Mouse (Mus musculus) stomach, embryonic 16.5 days (tissue): ENCODE data around the gene Fbrs. TPM values are rescaled to one million over a fixed set of nuclear protein-coding genes. Genes with fewer than 3 reads are reported as not detected.

ENCODE experiments used
- ATAC-seq: fragments of 200-750 bp; cut with Nextera tagmentation; 2 replicates; pipeline ENCODE4 v1.8.0; 2017; ENCODE audit warnings: moderate number of reproducible peaks, moderate TSS enrichment; ENCODE audit not compliant: insufficient read depth, low FRiP score
- H3K27ac ChIP-seq: fragments of 300-500 bp; sonication (generic); 2 replicates; pipeline ENCODE4 v1.5.1; 2014; ENCODE audit warnings: low read length
- H3K27me3 ChIP-seq: fragments of 300-500 bp; sonication (generic); 2 replicates; pipeline ENCODE4 v1.6.1; 2014; ENCODE audit warnings: low read length, control low read depth, mixed read lengths; ENCODE audit not compliant: control insufficient read depth, insufficient read depth
- H3K36me3 ChIP-seq: fragments of 300-500 bp; sonication (generic); 2 replicates; pipeline ENCODE4 v1.6.1; 2014; ENCODE audit warnings: low read length; ENCODE audit not compliant: control insufficient read depth, insufficient read depth
- H3K4me1 ChIP-seq: fragments of 300-500 bp; sonication (generic); 2 replicates; pipeline ENCODE4 v1.6.1; 2014; ENCODE audit warnings: low read length, control low read depth, mixed read lengths; ENCODE audit not compliant: control insufficient read depth, insufficient read depth
- H3K4me2 ChIP-seq: fragments of 300-500 bp; sonication (generic); 2 replicates; pipeline ENCODE4 v1.6.1; 2014; ENCODE audit warnings: low read depth, low read length, mixed read lengths
- H3K4me3 ChIP-seq: fragments of 300-500 bp; sonication (generic); replicated peaks from 2 replicates; pipeline ENCODE4 v1.5.1; 2014; ENCODE audit warnings: mild to moderate bottlenecking, low read length
- H3K9ac ChIP-seq: fragments of 300-500 bp; sonication (generic); 2 replicates; pipeline ENCODE4 v1.6.1; 2014; ENCODE audit warnings: low read length
- H3K9me3 ChIP-seq: fragments of 300-500 bp; sonication (generic); replicated peaks from 2 replicates; pipeline ENCODE4 v1.6.1; 2016; ENCODE audit warnings: low read length, control low read depth; ENCODE audit not compliant: control insufficient read depth
- WGBS: fragments of 180-500 bp; shearing (Covaris S2); extraction: QIAGEN DNeasy Blood & Tissue Kit; methylation state at CpG from one replicate; pipeline ENCODE4 v1.1.7; 2014; 5-methylcytosine and 5-hydroxymethylcytosine counted together
- polyA plus RNA-seq: library from polyadenylated mRNA; unstranded; fragments of >200 nt; fragmentation: Nextera tagmentation; extraction: Ambion mirVana; gene quantifications from 2 replicates; pipeline ENCODE4 v1.2.1, GENCODE M21; 2015

The Fbrs gene
- polyA plus RNA-seq, result 10.5 and 11.1 TPM in 2 replicates

DNA sequence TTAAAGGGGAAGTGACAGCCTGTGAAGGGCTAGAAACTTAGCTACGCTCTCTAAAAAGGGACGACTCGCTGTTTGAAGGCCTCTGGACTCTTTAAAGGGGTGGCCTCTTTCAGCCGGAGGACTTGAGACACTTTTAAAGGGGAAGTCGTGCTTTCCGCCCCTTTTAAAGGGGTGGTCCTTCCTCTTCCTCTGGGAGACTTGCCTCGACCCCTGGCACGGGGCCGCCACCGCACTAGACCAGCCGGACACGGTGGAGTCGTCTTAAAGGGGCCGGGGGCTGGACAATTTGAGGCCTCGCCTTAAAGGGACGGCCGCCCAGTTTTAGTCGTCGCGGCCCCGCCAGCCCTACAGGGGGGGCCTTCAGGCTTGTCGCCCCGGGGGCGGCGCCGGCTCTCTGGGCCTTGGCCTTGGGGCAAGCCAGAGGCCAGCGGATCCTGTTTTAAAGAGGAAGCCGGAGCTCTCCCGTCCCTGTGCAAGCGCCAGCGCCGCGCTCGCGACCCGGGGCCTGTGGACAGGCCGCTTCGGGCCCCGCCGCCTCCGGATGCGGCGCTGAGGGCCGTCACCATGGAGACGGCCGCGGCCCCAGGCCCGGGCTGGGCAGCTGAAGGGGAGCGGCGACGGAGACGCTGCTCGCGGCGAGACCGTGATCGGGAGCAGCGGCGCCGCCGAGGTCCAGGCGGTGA is at the start of gene Fbrs:
Gene Fbrs (plus strand): TSS at position 565 of the 683 bp plus-strand sequence.
- peak within 1 kb of the TSS; percentile 99 for H3K27ac ChIP-seq

DNA sequence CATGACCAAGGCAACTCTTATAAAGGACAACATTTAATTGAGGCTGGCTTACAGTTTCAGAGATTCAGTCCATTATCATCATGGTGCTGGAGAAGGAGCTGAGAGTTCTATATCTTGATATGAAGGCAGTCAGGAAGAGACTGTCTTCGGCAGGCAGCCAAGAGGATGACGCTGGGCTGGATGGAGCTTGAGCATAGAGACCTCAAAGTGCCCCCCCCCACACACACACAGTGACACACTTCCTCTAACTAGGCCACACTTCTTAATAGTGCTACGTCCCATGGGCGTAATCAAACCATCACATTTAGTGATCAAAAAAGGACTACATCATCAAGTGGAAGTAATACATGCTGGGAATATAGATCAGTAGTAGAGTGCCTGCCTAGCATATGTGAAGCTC is 43.8 kb upstream of the Fbrs start:
- Histone ChIP-seq H3K9me3 (peaks cover 6% of the 10 kb centered on the region; the same call in 1 of the 2 replicates), H3K27ac (no peak overlapping the region), H3K4me1 (no peaks in the 10 kb centered on the region), H3K9ac (no peak overlapping the region), H3K4me3 (no peak overlapping the region), H3K4me2 (no peak overlapping the region), H3K36me3 (no peaks in the 10 kb centered on the region), H3K27me3 (no peaks in the 10 kb centered on the region)
- WGBS, result 87% methylated on average over 4 of the region's 4 CpGs
- ATAC-seq, result no peak

More for the DNA sequence above, at the start of gene Fbrs:
- peak within 1 kb of the TSS; percentile 74 for H3K4me2 ChIP-seq
- H3K36me3 ChIP-seq, result peaks cover 22% of the 10 kb centered on the region
- peaks cover 23% of the 10 kb centered on the region for H3K4me1 ChIP-seq
- H3K4me3 ChIP-seq, result peak within 1 kb of the TSS; percentile 77
- H3K9ac ChIP-seq, result peak within 1 kb of the TSS; percentile 91
- ATAC-seq, result peak; percentile 80
- H3K27me3 ChIP-seq, result no peaks in the 10 kb centered on the region
- H3K9me3 ChIP-seq, result no peaks in the 10 kb centered on the region
- under 1% methylated on average over 61 of the region's 62 CpGs for whole genome bisulfite sequencing

- WGBS, result 85% methylated on average over 3 of the region's 3 CpGs
- ATAC-seq, result no peak
- H3K4me1 ChIP-seq, result no peaks in the 10 kb centered on the region
- H3K36me3 ChIP-seq, result no peaks in the 10 kb centered on the region; the same call in 1 of the 2 replicates
- H3K9me3 ChIP-seq, result peaks cover 6% of the 10 kb centered on the region; the same call in 1 of the 2 replicates
- no peak overlapping the region for H3K9ac ChIP-seq
- no peak overlapping the region for H3K27ac ChIP-seq
- no peak overlapping the region for H3K4me3 ChIP-seq
- no peak overlapping the region for H3K4me2 ChIP-seq
- no peaks in the 10 kb centered on the region for H3K27me3 ChIP-seq
These were observed 41.3 kb upstream of the Fbrs start for GRCm38 (mm10) chr7:127437724-127438123.

- no peaks in the 10 kb centered on the region for H3K9me3 ChIP-seq
- H3K9ac ChIP-seq, result no peak overlapping the region
- no peak overlapping the region for H3K4me2 ChIP-seq
- ATAC-seq, result no peak
- H3K27me3 ChIP-seq, result no peaks in the 10 kb centered on the region
- peaks cover 25% of the 10 kb centered on the region for H3K36me3 ChIP-seq
- WGBS, result 89% methylated on average over 20 of the region's 20 CpGs
- H3K4me3 ChIP-seq, result no peak overlapping the region
- no peak overlapping the region for H3K27ac ChIP-seq
- H3K4me1 ChIP-seq, result peaks cover 3% of the 10 kb centered on the region; the same call in 1 of the 2 replicates
These were observed 35.0 kb upstream of the Fbrs start for GRCm38 (mm10) chr7:127443976-127444375.

- WGBS, result under 1% methylated on average over 54 of the region's 54 CpGs
- H3K36me3 ChIP-seq, result peaks cover 21% of the 10 kb centered on the region
- peak; percentile 90 for ATAC-seq
These were observed 30.3 kb upstream of the Fbrs start, which contains the start of gene Zfp689 for GRCm38 (mm10) chr7:127448521-127449300. TSS of gene Zfp689 (minus strand) at chr7:127449158.

DNA sequence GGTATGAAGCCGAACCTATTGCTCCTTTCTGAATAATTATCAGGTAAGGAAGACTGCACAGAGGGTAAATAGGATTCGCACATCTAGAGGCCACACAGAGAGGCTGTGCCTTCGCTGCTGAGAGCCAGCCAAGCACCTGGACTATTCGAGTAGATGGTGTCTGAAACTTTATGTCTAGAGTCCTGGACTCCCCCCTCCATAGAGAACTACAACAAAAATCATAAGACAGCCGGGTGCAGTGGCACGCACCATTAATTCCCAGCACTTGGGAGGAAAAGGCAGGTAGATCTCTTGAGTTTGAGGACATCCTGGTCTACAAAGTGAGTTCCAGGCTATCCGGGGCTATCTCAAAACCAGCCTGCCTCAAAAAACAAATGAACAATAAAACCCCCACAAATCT is 29.0 kb upstream of the Fbrs start:
- no peak for ATAC-seq
- peak overlapping the region; percentile 91 for H3K4me3 ChIP-seq
- peak overlapping the region; percentile 52 for H3K9ac ChIP-seq
- peaks cover 22% of the 10 kb centered on the region for H3K4me1 ChIP-seq
- H3K27ac ChIP-seq, result no peak overlapping the region
- no peaks in the 10 kb centered on the region for H3K9me3 ChIP-seq
- H3K36me3 ChIP-seq, result peaks cover 12% of the 10 kb centered on the region
- 83% methylated on average over 7 of the region's 7 CpGs for WGBS
- H3K27me3 ChIP-seq, result no peaks in the 10 kb centered on the region
- H3K4me2 ChIP-seq, result peak overlapping the region; percentile 86

More at GRCm38 (mm10) chr7:127448521-127449300, 30.3 kb upstream of the Fbrs start, which contains the start of gene Zfp689:
- peak within 1 kb of the TSS; percentile 93 for H3K27ac ChIP-seq
- H3K4me1 ChIP-seq, result peaks cover 22% of the 10 kb centered on the region
- H3K27me3 ChIP-seq, result no peaks in the 10 kb centered on the region
- peak within 1 kb of the TSS; percentile 91 for H3K4me3 ChIP-seq
- H3K9me3 ChIP-seq, result no peaks in the 10 kb centered on the region
- peak within 1 kb of the TSS; percentile 90 for H3K9ac ChIP-seq
- H3K4me2 ChIP-seq, result peak within 1 kb of the TSS; percentile 86

GRCm38 (mm10) chr7:127453056-127453455 is 25.9 kb upstream of the Fbrs start:
- Histone ChIP-seq H3K36me3 (peaks cover 20% of the 10 kb centered on the region), H3K4me2 (no peak overlapping the region), H3K9me3 (no peaks in the 10 kb centered on the region), H3K4me3 (no peak overlapping the region), H3K9ac (no peak overlapping the region), H3K27ac (no peak overlapping the region), H3K27me3 (no peaks in the 10 kb centered on the region), H3K4me1 (peaks cover 19% of the 10 kb centered on the region)
- ATAC-seq, result no peak
- WGBS, result 95% methylated on average over 2 of the region's 2 CpGs

GRCm38 (mm10) chr7:127454905-127455304 is 24.1 kb upstream of the Fbrs start:
- Histone ChIP-seq H3K4me2 (no peak overlapping the region), H3K27me3 (no peaks in the 10 kb centered on the region), H3K9ac (no peak overlapping the region), H3K9me3 (no peaks in the 10 kb centered on the region), H3K27ac (no peak overlapping the region), H3K4me3 (no peak overlapping the region), H3K36me3 (peaks cover 26% of the 10 kb centered on the region), H3K4me1 (peaks cover 14% of the 10 kb centered on the region)
- no peak for ATAC-seq
- WGBS, result 86% methylated on average over 7 of the region's 7 CpGs
